Mouse (Mus musculus): ENCODE measurements around the gene Cacnb4.

DNA sequence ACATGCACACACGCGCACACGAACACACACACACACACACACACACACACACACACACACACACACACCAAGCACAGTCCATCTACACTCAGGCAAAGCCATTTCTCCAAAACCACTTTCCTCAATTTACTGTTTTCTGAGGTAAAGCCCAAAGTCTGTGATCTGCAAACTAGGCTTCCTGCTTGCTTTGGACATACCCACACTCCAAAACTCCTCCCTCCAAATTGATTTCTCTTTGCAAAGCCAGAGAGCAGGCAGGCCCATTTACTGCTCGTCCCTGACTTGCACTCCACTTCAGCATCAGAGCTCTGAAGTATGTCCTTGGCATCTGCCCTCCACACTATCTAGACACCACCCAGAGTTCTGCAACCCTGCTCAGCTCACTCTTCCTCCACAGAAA lies 958 bp upstream of the Cacnb4 start:
- TF ChIP-seq POLR2A (IDR thresholded peaks at IDR 0.05; ENCODE audit: control insufficient read depth in 1 of 2, insufficient read depth in 1 of 2, low read depth in 1 of 2, low read length in 2 of 2, poor library complexity in 1 of 2): no peak
- no peak for TF ChIP-seq RAD21 (IDR thresholded peaks at IDR 0.05; ENCODE audit: low read depth, low read length)
- TF ChIP-seq BHLHE40 (IDR thresholded peaks at IDR 0.05; ENCODE audit: borderline replicate concordance, low read depth, low read length): no peak
- TF ChIP-seq CTCF (IDR thresholded peaks at IDR 0.05 in 2 of 3, conservative IDR thresholded peaks at IDR 0.05 in 1 of 3; ENCODE audit: control insufficient read depth in 1 of 3, insufficient read depth in 1 of 3, low read depth in 2 of 3, low read length in 3 of 3, poor library complexity in 1 of 3, severe bottlenecking in 1 of 3): no peak
- no peak for TF ChIP-seq GATA1 (IDR thresholded peaks at IDR 0.05; ENCODE audit: low read depth, low read length)
- TF ChIP-seq EP300 (IDR thresholded peaks at IDR 0.05; ENCODE audit: low read depth in 1 of 2, low read length in 2 of 2): no peak
- no peak for TF ChIP-seq CHD1 (IDR thresholded peaks at IDR 0.05; ENCODE audit: low read depth, low read length)

All from MEL (cell line).